28 mouse cellular contexts compared by ENCODE assay signal in the genomic region with DNA sequence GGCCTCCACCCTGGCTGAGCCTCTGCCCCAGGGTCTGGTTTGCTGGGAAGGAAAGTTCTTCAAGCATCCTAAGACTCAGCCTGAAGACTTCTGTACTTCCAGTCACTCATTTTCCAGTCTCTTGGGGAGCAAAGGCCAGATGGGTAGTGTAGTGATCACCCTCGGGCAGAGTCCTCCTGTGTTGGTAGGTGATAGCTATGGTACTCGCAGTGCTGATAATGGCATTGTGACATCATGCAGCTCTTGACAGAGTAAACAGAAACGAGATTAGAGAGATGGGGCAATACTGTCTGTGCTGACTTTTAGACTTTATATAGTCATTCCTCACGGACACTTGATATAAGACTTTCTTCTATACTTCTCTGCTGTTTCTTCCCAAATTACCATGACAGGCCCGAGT. TPM values are rescaled to one million over a fixed set of nuclear protein-coding genes. Genes with fewer than 3 reads are reported as not detected.
DNase-seq lines count a peak whose midpoint lies in the region; ATAC-seq and TF ChIP-seq lines count a peak whose summit lies in the region.
"Had no signal": no experiment of that assay in that cellular context is flagged by ENCODE, and none has a peak within 500 bp of the region (broad histone marks: within the 10 kb centered on the region; RNA-seq: fewer than 3 reads in every experiment).

No protein-coding gene starts in this region.

- no peaks in the 10 kb centered on the region for H3K27me3 ChIP-seq in intestine, embryonic 14.5 days (replicated peaks; ENCODE audit: control insufficient read depth, insufficient read depth, low read length)
- H3K27me3 ChIP-seq in liver, adult 2 months (ENCODE audit: control insufficient read depth, insufficient read depth, low read length): no peaks in the 10 kb centered on the region
- no peaks in the 10 kb centered on the region for H3K27me3 ChIP-seq in liver, embryonic 16.5 days (ENCODE audit: control insufficient read depth, insufficient read depth, low read depth, low read length)
- no peaks in the 10 kb centered on the region for H3K27me3 ChIP-seq in stomach, embryonic 16.5 days (ENCODE audit: control insufficient read depth, insufficient read depth, low read length)
- no peaks in the 10 kb centered on the region for H3K27me3 ChIP-seq in midbrain, embryonic 14.5 days (ENCODE audit: control insufficient read depth, insufficient read depth, low read length)
- no peaks in the 10 kb centered on the region for H3K27me3 ChIP-seq in neural tube, embryonic 15.5 days (replicated peaks)
- H3K27me3 ChIP-seq: megakaryocyte, embryonic 14.5 days; neural tube, embryonic 13.5 days had no signal

- WGBS in intestine, embryonic 14.5 days: 71% methylated on average over 5 of the region's 5 CpGs
- 28% methylated on average over 5 of the region's 5 CpGs for WGBS in liver, adult 2 months
- 26% methylated on average over 5 of the region's 5 CpGs for WGBS in liver, embryonic 16.5 days (ENCODE audit: insufficient replicate concordance)
- WGBS in stomach, embryonic 16.5 days: 74% methylated on average over 5 of the region's 5 CpGs
- 90% methylated on average over 5 of the region's 5 CpGs for WGBS in midbrain, embryonic 14.5 days
- WGBS in neural tube, embryonic 15.5 days: 90% methylated on average over 5 of the region's 5 CpGs

- no peak overlapping the region for H3K9ac ChIP-seq in intestine, embryonic 14.5 days (ENCODE audit: low read length)
- H3K9ac ChIP-seq in liver, adult 2 months (ENCODE audit: low read depth, low read length): no peak overlapping the region
- H3K9ac ChIP-seq in liver, embryonic 16.5 days (ENCODE audit: low read depth, low read length): no peak overlapping the region
- H3K9ac ChIP-seq in stomach, embryonic 16.5 days (ENCODE audit: low read length): no peak overlapping the region
- no peak overlapping the region for H3K9ac ChIP-seq in midbrain, embryonic 14.5 days (replicated peaks; ENCODE audit: low read length)
- H3K9ac ChIP-seq in neural tube, embryonic 15.5 days (replicated peaks): no peak overlapping the region
- H3K9ac ChIP-seq: neural tube, embryonic 13.5 days had no signal

- no peaks in the 10 kb centered on the region for H3K4me1 ChIP-seq in intestine, embryonic 14.5 days (replicated peaks; ENCODE audit: control insufficient read depth, insufficient read depth, low read length)
- no peaks in the 10 kb centered on the region; the same call in none of the 2 replicates for H3K4me1 ChIP-seq in liver, adult 2 months (ENCODE audit: control insufficient read depth, insufficient read depth, low read length)
- peaks cover 9% of the 10 kb centered on the region; the same call in 1 of the 2 replicates for H3K4me1 ChIP-seq in liver, embryonic 16.5 days (ENCODE audit: control insufficient read depth, low read depth, low read length)
- H3K4me1 ChIP-seq in stomach, embryonic 16.5 days (ENCODE audit: control insufficient read depth, insufficient read depth, low read length): peaks cover 4% of the 10 kb centered on the region; the same call in 1 of the 2 replicates
- H3K4me1 ChIP-seq in midbrain, embryonic 14.5 days (ENCODE audit: control insufficient read depth, insufficient read depth, low read length): no peaks in the 10 kb centered on the region
- no peaks in the 10 kb centered on the region for H3K4me1 ChIP-seq in neural tube, embryonic 15.5 days
- H3K4me1 ChIP-seq: neural tube, embryonic 13.5 days had no signal

- H3K4me3 ChIP-seq in intestine, embryonic 14.5 days (ENCODE audit: low read depth, low read length): no peak overlapping the region
- no peak overlapping the region for H3K4me3 ChIP-seq in liver, adult 2 months (ENCODE audit: insufficient read depth, low read depth, low read length)
- no peak overlapping the region for H3K4me3 ChIP-seq in liver, embryonic 16.5 days (ENCODE audit: low read depth, low read length)
- no peak overlapping the region for H3K4me3 ChIP-seq in stomach, embryonic 16.5 days (replicated peaks; ENCODE audit: low read length)
- no peak overlapping the region for H3K4me3 ChIP-seq in midbrain, embryonic 14.5 days (replicated peaks; ENCODE audit: low read depth, low read length)
- no peak overlapping the region for H3K4me3 ChIP-seq in neural tube, embryonic 15.5 days (replicated peaks)
- H3K4me3 ChIP-seq: megakaryocyte, embryonic 14.5 days; myocyte; neural tube, embryonic 13.5 days had no signal

- ATAC-seq in intestine, embryonic 14.5 days (replicated peaks; ENCODE audit: low FRiP score, low TSS enrichment, low read depth): peak; percentile 56
- peak; percentile 91 for ATAC-seq in liver, embryonic 16.5 days (ENCODE audit: low read depth)
- ATAC-seq in stomach, embryonic 16.5 days (ENCODE audit: insufficient read depth, low FRiP score): 0 out of 2 replicates have a peak, but pooled peaks have one; percentile 43
- no peak for ATAC-seq in midbrain, embryonic 14.5 days (ENCODE audit: low FRiP score, low TSS enrichment)
- no peak for ATAC-seq in neural tube, embryonic 15.5 days (ENCODE audit: low FRiP score)
- ATAC-seq: forebrain, embryonic 14.5 days; midbrain, embryonic 16.5 days had no signal

- TF ChIP-seq POLR2A in liver, adult 2 months (IDR thresholded peaks at IDR 0.05; ENCODE audit: extremely low read depth, insufficient read depth, low read length): no peak

- TF ChIP-seq CTCF in liver, adult 2 months (IDR thresholded peaks at IDR 0.05; ENCODE audit: low read depth, low read length): no peak

- H3K36me3 ChIP-seq in intestine, embryonic 14.5 days (ENCODE audit: control insufficient read depth, insufficient read depth, low read length): no peaks in the 10 kb centered on the region
- H3K36me3 ChIP-seq in liver, adult 2 months (ENCODE audit: control insufficient read depth, insufficient read depth, low read length): no peaks in the 10 kb centered on the region
- H3K36me3 ChIP-seq in liver, embryonic 16.5 days (ENCODE audit: control insufficient read depth, insufficient read depth): no peaks in the 10 kb centered on the region
- no peaks in the 10 kb centered on the region for H3K36me3 ChIP-seq in stomach, embryonic 16.5 days (ENCODE audit: control insufficient read depth, insufficient read depth, low read length)
- no peaks in the 10 kb centered on the region for H3K36me3 ChIP-seq in midbrain, embryonic 14.5 days (ENCODE audit: control insufficient read depth, insufficient read depth, low read length)
- no peaks in the 10 kb centered on the region for H3K36me3 ChIP-seq in neural tube, embryonic 15.5 days
- H3K36me3 ChIP-seq: neural tube, embryonic 13.5 days had no signal

- no peak overlapping the region for H3K4me2 ChIP-seq in intestine, embryonic 14.5 days (ENCODE audit: low read length)
- no peak overlapping the region for H3K4me2 ChIP-seq in liver, embryonic 16.5 days (ENCODE audit: low read depth, low read length)
- no peak overlapping the region for H3K4me2 ChIP-seq in stomach, embryonic 16.5 days (ENCODE audit: low read depth, low read length)
- no peak overlapping the region for H3K4me2 ChIP-seq in midbrain, embryonic 14.5 days (ENCODE audit: low read length)
- no peak overlapping the region for H3K4me2 ChIP-seq in neural tube, embryonic 15.5 days
- H3K4me2 ChIP-seq: heart, embryonic 11.5 days; neural tube, embryonic 13.5 days had no signal

- no peaks in the 10 kb centered on the region for H3K9me3 ChIP-seq in intestine, embryonic 14.5 days (ENCODE audit: control insufficient read depth, low read length)
- H3K9me3 ChIP-seq in liver, embryonic 16.5 days (replicated peaks; ENCODE audit: control insufficient read depth, low read length): no peaks in the 10 kb centered on the region
- H3K9me3 ChIP-seq in stomach, embryonic 16.5 days (replicated peaks; ENCODE audit: control insufficient read depth, low read length): no peaks in the 10 kb centered on the region
- H3K9me3 ChIP-seq in midbrain, embryonic 14.5 days (ENCODE audit: control insufficient read depth, low read length): no peaks in the 10 kb centered on the region
- H3K9me3 ChIP-seq in neural tube, embryonic 15.5 days (replicated peaks): no peaks in the 10 kb centered on the region
- H3K9me3 ChIP-seq: G1E; megakaryocyte, embryonic 14.5 days; neural tube, embryonic 13.5 days had no signal

- no peaks in the 10 kb centered on the region for H3K79me2 ChIP-seq in liver, adult 2 months (ENCODE audit: control insufficient read depth, insufficient read depth, low read length)

- no peak overlapping the region for H3K27ac ChIP-seq in intestine, embryonic 14.5 days (ENCODE audit: low read depth)
- no peak overlapping the region for H3K27ac ChIP-seq in liver, adult 2 months (replicated peaks; ENCODE audit: insufficient read depth, low read depth, low read length)
- H3K27ac ChIP-seq in liver, embryonic 16.5 days (ENCODE audit: low read length): peak overlapping the region; percentile 61
- H3K27ac ChIP-seq in stomach, embryonic 16.5 days (ENCODE audit: low read length): no peak overlapping the region
- no peak overlapping the region for H3K27ac ChIP-seq in midbrain, embryonic 14.5 days (replicated peaks; ENCODE audit: low read depth, low read length)
- no peak overlapping the region for H3K27ac ChIP-seq in neural tube, embryonic 15.5 days (replicated peaks)
- H3K27ac ChIP-seq: neural tube, embryonic 13.5 days had no signal

- no peak for DNase-seq in intestine, embryonic 14.5 days (ENCODE audit: low spot score)
- peak; percentile 93 for DNase-seq in liver, adult 2 months (ENCODE audit: extremely low read depth, low read depth, low spot score)
- no peak for DNase-seq in midbrain, embryonic 14.5 days
- no peak for DNase-seq in cerebellum, postnatal 36 days
- no peak for DNase-seq in heart, adult 11 months
- DNase-seq: adrenal gland, postnatal 10 days; cerebellum, adult 2 months; kidney, adult 9 months; kidney, postnatal 25 days; layer of hippocampus, postnatal 36 days; lung, adult 2 months; right cerebral cortex, adult 18-20 months; thymus, postnatal 25 days had no signal

RNA-seq across cellular contexts. Expression of gene Muc13, which starts 21.0 kb away (rescaled TPM):
- 103 and 105 TPM in 2 replicates for polyA plus RNA-seq in intestine, embryonic 14.5 days (2014; fragmentation: Nextera tagmentation; extraction: Ambion mirVana)
- total RNA-seq in liver, adult 2 months (2014; rRNA removed): not detected in 2 replicates
- 0.32 and 0.65 TPM in 2 replicates for polyA plus RNA-seq in liver, adult 2 months (2012; rRNA removed)
- 1.5 and 3.2 TPM in 2 replicates for polyA plus RNA-seq in liver, embryonic 16.5 days (2015; fragmentation: Nextera tagmentation; extraction: Ambion mirVana)
- polyA plus RNA-seq in stomach, embryonic 16.5 days (2015; fragmentation: Nextera tagmentation; extraction: Ambion mirVana): 31.5 and 37.0 TPM in 2 replicates
- polyA plus RNA-seq in midbrain, embryonic 14.5 days (2014; fragmentation: Nextera tagmentation; extraction: Ambion mirVana): not detected in 2 replicates
- polyA plus RNA-seq in neural tube, embryonic 15.5 days (2015; fragmentation: Nextera tagmentation; extraction: Ambion mirVana): 7.2 TPM in 1 of 2 replicates, not detected in the other
- total RNA-seq: gastrocnemius, adult 8-10 months; layer of hippocampus, adult 8-10 months; layer of hippocampus, postnatal 36 days; left cerebral cortex, postnatal 10 days had no signal
- polyA plus RNA-seq: embryonic facial prominence, embryonic 14.5 days; forebrain, embryonic 14.5 days; heart, postnatal 0 days; midbrain, embryonic 16.5 days; neural tube, embryonic 13.5 days had no signal

RNA-seq across cellular contexts. Expression of gene Itgb5, which starts 56.7 kb away (rescaled TPM):
- polyA plus RNA-seq in intestine, embryonic 14.5 days (2014; fragmentation: Nextera tagmentation; extraction: Ambion mirVana): 23.7 and 41.4 TPM in 2 replicates
- 36.1 and 46.2 TPM in 2 replicates for total RNA-seq in liver, adult 2 months (2014; rRNA removed)
- polyA plus RNA-seq in liver, adult 2 months (2012; rRNA removed): 54.6 and 65.1 TPM in 2 replicates
- polyA plus RNA-seq in liver, embryonic 16.5 days (2015; fragmentation: Nextera tagmentation; extraction: Ambion mirVana): 4.6 and 4.9 TPM in 2 replicates
- polyA plus RNA-seq in stomach, embryonic 16.5 days (2015; fragmentation: Nextera tagmentation; extraction: Ambion mirVana): 15.0 and 15.2 TPM in 2 replicates
- 19.2 and 19.3 TPM in 2 replicates for polyA plus RNA-seq in midbrain, embryonic 14.5 days (2014; fragmentation: Nextera tagmentation; extraction: Ambion mirVana)
- polyA plus RNA-seq in neural tube, embryonic 15.5 days (2015; fragmentation: Nextera tagmentation; extraction: Ambion mirVana): 19.2 and 20.1 TPM in 2 replicates

Comparison
In these comparisons a context has a peak if more than half of its experiments do, and no peak if none do; other contexts are left out.
1. ATAC-seq: peak in intestine, embryonic 14.5 days (single experiment), liver, embryonic 16.5 days (single experiment) and stomach, embryonic 16.5 days (single experiment); none in midbrain, embryonic 14.5 days (single experiment) and neural tube, embryonic 15.5 days (single experiment).